Mouse (Mus musculus) spleen, postnatal 4 days (tissue): ENCODE results near the gene Tbx3.

Experiments
- DNase-seq, 2 experiments: peaks; one replicate each; pipeline ENCODE4 v3.0.0; 2022; ENCODE audit warnings: low spot score in 2 of 2

The Tbx3 gene

DNA sequence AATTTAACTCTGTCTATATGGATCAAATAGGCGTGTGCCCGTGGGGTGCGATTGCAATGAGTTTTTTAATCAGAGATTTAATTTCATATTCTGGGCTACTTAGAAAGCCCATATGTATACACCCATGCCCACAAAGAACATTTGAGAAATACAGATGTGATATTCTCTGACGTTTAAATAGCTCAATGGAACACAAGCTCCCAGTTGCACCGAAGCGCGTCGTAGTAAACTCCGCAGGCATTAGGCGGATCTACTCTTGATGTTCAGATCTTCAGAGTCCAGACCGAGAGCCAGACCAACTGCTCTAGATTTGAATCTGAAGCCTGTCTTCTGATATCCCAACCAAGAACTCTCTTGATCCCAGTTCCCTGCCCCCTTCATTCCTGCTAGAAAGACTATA lies 9.0 kb upstream of the Tbx3 start:
- no peak for DNase-seq

DNA sequence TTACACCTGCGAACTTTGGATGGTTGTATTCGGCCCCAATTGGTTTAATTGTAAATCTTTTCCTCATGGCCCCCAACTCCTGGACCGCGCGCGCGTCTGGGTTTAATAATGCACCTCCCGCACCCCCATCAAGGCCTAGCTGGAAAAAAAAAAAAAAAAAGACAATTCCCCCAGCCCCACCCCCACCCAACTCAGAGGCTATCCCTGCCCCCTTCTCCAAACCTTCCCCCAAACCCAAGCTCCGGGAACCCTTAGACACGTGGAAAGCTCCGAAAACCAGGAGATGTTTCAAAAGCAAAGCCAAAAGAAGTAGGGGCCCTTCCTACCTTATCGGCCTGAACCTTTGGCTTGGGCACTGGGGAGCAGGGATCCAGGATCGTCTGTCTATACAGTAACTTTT lies 8.1 kb upstream of the Tbx3 start:
- DNase-seq: no peak

DNA sequence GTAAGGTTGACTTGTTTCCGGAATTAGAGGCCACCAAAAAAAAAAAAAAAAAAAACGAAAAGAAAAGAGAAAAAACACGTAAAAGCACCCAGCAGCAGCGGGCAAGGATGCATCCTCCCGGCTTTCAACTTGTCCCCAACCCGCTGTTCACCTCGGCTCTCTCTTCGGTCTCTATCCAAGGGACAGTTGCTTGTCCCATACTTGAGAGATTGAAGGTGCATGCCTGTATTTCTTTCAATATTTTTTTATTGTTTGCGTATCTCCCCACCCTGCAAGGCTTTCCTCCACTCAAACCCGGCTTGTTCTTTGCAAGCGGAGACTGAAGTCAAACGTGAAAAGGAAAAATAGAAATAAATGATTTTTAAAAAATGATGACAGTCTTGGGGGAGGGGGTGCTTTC lies 7.7 kb upstream of the Tbx3 start:
- DNase-seq: no peak

DNA sequence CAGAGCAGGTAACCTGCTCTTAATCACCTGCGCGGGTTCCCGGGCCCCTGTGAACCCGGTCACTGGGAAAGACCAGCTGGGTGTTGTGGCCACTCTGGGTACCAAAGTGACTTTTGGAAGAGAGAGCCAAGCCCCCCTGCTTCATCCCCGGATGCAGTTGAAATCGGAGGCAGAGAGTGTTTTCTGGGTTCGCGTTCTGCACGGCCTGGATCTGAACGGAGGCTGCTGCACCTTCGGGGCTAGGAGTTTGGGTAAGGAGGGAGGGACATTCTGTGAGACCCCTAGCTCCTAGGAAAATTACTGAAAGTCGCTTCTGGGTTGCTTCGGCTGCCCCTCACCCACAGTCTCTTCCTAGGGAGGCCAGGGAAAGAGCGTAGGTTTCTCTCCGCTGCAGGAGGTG lies 7.2 kb upstream of the Tbx3 start:
- no peak for DNase-seq

DNA sequence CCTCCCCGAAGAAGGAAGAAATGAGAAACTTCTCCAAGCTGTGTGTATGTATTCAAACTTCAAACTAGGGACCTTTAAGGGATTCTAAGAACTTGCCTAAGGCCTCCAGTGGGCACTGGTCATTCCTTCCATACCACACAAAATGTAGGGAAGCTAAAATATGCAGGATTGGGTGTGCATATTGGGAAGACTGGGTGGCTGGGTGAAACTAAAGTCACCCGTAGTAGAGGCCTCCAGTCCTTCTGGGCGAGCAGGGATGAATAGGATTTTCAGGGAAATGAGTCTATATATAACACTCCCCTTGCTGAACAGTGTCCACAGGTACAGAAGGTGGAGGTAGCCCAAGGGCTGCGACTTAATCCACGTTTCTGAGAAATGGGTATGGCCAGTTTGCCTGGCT lies 6.7 kb upstream of the Tbx3 start:
- DNase-seq: no peak

DNA sequence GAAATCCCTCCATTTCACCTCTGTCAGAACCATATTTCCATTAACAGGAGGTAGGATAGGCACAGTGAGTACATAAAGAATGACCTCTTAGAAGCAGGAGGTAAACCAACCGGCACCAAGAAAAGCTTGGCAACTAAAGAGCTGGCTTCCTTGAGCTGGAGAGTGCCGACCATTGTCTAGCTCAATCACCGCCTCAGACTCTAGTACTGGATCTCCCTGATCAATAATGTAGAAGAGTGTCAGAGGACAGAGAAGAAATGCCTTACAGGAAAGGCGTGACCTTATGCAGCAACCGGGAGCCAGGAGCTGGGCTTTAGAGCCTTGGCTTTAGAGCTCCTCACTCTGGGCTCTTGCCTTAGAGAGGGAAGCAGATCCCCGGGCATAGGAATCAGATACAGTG lies 4.7 kb upstream of the Tbx3 start:
- DNase-seq: no peak

DNA sequence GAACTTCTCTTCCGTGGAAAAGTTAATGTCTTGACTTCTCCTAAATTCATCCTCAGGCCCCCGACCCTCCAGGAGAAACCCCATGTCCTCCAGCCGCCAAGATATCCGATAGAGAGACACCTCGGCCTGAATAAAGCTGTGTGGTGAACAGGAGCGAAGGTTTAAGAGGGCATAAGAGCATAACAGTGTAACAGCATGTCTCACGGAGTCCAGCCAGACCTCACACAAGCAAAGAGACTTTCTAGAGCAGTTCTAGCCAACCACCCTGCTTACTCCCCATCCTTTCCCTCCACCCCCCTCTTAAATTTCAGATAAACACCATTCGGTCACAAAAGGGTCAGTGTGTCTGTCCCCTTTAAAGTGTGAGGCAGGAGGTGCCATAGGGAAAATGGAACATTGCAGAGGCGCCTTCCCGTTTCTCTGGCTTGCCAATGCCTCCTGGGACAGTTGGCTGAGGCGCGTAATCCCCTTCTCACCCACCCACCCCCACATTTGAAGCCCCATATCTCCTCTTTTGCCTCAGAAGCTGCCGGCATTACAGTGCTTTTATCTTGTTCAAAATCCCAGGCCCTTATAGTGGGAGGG lies 3.0 kb upstream of the Tbx3 start:
- DNase-seq: no peak

DNA sequence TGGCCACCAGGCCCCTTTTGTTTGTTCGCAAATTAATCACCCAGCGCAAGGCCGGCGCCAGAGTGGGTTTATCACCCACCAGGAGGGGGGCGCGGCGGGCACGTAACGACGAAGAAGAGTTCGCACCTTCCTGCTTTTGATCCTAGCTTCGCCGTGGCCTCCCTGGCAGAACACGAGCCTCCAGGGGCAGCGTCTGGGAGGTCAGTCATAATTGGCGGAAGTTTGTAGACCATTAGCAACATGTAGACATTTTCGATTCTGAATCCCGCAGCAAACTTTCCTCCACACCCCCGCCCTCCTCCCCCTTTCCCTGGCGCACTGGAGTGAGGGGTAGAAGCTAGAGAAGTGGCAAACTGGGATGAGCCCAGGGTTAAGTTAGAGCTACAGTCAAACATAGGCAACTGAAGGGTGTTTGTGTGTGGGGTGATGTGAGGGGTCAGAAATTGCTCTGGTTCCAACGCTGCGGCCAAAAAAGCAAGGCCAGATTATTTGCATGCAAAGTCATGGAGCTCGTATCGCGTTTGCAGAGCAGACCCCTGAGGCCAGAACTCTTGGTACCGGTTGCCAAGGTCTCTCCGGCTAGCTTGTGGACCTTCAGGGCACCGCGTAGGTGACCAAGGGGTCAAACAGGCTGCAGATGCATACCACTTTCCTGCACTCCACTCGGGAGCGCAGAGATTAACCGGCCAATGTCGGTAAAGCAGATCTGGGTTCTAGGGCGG lies 2.1 kb upstream of the Tbx3 start:
- no peak for DNase-seq

DNA sequence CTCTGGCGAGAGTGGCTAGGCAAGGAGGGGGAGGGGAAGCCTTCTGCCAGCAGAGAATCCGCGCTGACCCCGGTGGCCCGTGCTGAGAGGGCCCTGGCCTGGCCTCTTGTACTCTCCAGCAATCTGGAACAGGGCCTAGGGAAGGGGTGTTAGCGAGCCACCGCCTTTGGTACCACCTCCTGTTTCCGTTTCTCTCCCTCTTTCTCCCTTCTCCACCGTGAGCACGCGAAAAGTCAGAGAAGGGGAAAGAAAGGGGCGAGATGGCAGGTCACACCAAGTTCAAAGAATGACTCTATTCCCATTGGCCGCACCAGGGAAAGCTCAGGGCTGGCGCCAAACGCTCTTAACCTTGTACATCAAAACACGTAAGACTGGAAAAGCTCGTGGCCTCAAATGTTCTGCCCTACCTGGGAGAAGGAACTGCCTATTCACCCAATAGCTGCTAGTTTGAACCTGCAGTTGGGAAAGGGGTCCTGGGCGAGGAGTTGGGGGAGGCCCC lies 1.5 kb upstream of the Tbx3 start:
- DNase-seq: no peak

DNA sequence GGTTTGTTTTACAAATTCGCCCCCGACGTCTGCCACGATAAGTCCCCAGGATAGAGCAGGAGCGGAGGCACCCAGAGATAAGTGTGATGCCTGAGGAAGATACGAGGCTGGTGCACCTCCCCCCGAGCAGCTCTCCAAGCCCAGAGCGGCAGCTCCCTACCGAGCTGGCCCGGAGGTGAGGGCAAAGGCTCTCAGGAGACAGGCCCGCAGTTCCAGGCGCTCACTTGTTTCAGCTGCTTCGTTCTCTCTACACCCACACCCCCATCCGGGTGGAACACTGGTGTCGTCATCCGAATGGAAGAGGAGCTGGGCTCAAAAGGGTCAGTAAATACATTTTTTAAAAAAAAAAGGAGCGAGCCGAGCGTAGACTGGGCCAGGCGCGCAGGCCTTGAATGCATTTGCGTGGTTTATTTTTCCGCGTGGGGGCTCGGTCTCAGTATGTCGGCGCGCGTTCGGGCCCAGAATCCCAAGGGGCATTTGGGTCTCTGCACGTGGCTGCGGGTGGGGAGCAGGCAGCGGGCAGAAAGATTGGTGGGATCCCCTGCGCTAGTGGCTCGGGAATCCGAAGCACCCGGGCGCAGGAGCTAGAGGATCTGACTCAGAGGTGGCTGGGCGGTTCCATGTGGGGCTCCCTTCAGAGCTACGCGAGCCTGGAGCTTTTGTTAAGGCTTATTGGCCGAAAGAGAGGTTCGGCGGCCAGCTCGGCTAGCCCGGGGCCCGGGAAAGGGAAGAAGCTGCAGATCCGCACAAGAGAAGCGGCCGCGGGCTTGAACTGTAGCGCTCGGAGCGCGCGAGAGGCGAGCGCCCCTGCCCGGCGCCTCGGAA lies 516 bp upstream of the Tbx3 start:
- no peak for DNase-seq

DNA sequence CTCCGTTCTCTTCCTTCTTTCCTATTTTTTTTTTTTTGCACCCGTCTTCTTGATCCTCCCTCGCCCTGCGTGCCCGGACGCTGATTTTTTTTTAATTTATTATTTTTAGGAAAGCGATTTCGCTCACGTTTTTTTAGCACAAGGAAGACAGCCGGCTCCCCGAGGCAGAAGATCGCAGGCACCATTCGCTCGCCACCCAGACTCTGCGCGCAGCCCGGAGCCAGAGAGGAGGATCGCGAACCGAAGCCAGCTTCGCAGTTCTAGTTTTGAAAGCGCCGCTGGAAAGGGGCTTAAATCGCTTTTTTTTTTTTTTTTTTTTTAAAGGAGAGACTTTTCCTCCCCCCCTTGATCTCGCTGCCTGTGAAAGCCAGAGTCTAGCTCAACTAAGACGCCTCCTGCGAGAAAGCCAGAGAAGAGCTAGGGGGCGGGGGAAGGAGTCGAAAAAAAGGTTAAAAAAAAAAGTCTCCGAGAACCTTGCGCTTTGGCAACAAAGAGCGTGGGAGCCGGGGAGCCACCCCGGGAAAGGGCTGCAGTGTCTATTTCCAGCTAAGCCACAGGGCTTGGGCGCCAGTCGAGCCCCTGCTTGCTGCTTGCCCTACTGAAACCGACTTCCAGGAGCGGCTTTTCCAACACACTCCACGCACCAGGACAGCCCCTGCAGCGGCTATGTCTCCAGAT lies 794 bp downstream of the Tbx3 start:
- DNase-seq: no peak

DNA sequence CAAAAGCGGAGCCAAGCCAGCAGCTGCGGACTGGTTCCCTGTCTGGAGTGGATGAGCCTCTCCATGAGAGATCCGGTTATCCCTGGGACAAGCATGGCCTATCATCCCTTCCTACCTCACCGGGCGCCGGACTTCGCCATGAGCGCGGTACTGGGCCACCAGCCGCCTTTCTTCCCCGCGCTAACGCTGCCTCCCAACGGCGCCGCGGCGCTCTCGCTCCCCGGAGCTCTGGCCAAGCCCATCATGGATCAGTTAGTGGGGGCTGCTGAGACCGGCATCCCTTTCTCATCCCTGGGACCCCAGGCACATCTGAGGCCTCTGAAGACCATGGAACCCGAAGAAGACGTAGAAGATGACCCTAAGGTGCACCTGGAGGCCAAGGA lies 1.5 kb downstream of the Tbx3 start:
- no peak for DNase-seq

DNA sequence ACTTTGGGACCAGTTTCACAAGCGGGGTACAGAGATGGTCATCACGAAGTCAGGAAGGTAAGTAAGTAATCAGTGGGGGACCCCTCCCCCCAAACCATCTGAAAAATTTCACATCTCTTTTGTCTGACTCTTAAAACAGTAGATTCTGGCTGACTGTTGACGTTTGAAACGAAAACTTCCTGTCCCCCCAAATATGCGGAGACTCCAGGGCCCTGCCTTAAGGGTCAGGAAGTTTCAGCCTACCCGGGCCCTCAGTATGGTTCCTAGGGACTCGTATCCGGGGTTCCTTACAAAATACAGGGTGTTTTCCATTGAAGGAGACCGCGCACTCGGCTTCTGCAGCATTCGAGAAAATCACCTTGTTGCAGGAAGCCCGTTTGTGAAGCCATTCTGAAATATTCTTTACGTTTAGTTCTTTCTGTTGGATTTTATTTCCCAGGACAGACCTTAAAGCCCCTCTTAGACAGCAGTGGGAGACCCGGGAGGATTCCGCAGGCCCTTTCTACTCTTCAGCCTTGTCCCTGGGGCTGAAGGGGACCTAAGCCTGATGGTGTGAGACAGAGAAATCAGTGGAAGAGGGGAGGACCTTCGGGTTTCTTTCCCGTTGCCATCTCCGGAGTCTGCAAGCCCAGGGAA lies 2.0 kb downstream of the Tbx3 start:
- DNase-seq: no peak

DNA sequence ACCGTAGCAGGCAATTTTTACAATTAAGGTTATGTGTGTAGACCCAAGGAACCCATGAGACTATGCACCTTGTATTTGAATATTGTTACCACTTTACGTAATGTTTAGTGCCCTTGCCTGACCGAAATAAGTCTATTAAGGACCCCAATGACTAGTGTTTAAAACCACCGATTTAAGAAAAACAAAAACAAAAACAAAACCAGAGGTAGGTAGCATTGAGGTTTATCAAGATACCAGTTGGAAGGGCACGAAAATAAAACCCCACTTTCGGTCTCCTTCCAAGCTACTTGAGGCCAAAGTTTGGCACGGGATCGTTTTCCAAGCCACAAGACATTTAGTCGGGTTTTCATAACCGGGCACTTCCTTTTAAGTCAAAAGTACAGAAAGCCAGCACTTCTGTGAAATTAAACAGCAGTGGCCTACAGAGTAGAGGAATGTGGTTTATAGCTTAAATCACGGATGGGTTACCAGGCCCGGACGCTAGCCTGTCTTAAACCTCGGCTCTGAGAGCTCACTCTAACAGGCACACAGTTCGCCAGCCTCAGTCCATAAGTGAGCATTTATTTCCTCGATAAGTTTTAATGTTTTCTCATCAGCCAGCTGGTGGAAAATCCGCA lies 2.6 kb downstream of the Tbx3 start:
- DNase-seq: no peak

DNA sequence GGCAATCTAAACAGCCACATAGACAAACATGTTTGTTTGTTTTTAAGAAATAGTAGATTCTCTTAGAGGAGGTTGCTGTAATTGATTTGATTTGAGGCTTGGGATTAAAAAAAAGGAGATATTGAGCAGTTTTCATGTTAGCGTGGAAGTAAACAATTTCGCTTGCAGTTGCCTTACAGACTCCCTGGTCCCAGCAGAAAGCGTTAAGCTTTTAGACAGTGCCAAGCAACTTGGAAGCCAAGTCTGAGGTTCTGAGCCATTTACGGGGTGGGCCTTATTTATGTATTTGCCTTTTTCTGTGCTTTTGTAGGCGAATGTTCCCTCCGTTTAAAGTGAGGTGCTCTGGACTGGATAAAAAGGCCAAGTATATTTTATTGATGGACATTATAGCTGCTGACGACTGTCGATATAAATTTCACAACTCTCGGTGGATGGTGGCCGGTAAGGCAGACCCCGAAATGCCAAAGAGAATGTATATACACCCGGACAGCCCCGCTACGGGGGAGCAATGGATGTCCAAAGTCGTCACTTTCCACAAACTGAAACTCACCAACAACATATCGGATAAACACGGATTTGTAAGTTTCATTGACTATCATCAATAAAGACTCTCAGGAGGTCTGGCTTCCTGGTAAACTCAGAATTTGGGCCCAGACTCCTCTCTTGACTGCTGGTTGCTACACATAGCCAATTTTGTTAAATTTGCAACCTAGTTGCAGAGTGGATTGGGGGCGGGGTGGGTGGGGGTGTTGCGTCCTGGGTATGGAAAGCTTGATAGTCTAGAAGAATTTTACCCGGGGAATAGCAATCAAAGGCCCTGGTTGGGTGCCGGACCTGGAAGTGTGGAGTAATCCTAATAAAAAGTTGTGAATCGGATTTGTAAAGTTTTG lies 3.5 kb downstream of the Tbx3 start:
- DNase-seq: no peak

DNA sequence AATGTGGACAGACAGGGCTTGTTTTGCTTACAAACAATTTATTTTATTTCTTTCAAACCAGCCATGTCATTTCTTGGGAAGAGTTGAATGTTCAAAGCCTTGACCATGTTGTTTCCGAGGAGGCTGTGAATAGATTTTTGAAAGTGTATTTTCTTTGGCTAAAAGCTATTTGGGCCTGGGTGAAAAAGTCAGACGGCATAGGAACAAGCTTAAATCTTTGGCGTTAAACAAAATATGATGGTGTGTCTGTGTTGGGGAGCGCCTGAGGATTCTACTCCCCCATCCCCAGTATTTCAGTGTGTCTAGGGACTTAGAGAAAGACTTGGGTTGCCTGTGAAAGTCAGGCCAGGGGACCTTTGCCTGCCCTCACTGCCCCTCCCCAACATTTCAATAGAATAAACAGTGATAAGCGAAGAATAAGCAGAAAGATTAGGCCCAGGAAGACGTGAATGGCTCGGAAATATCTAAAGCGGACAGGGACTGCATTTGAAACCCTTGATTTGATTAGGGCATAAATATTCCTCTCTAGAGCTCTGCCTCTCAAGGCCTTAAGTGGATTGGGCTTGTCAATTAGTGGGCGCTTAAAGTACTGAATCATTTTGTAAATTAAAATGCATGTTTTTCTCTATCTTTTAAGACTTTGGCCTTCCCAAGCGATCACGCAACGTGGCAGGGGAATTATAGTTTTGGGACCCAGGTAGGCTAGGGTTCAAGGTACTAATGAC lies 4.3 kb downstream of the Tbx3 start:
- DNase-seq: no peak

DNA sequence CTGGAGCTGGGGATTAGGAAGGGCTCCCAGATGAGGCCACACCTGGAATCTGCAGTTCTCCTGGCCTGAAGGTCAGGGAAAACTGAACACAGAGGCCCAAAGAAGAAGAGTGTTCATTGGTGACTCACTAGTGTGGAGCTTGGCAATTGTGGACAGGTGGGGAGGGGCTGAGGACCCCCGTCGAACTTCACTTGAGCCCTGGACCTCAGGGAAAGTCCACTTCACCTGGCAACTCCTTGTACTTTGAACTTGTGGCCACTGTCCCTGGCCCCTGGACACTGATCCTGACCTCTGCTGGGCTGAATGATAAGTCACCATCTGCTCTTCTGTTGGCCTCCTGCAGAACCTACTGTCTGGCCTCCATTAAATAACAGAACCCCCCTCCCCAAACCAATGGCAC lies 5.8 kb downstream of the Tbx3 start:
- no peak for DNase-seq

DNA sequence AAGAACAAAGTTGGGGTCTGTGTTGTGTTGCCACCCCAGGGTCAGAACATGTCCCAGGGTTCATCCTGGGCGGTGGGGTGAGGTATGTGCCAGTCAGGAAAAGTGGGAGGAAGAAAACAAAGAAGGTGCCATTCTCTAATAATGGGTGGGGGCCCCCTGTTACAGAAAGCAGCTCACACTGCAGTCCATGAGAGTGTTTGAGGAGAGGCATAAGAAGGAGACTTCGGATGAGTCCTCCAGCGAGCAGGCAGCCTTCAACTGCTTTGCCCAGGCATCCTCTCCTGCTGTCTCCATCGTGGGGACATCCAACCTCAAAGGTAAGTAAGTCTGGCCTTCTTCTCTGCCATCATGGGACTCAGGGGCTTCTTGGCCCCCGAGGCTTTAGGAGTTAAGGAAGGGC lies 8.0 kb downstream of the Tbx3 start:
- DNase-seq: no peak

DNA sequence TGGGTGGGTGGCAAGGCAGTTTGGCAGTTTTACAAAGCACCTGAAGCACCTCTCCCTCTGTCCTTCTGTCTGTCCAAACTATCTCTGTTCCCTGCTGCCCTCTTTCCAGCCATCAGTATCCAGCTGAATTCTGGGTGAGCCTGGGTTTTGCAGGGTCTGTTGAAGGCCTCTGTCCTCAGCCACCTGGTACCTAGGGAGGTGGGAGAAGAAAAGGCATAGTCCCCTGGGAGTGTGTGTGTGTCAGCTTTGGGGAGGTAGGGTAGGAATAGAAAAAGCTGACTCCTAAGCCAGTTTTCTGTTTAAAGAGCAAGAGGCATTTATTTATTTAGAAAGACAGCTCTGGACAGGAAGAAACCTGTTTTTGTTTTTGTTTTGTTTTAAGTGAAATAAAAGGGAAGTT lies 8.6 kb downstream of the Tbx3 start:
- DNase-seq: no peak
